Mouse (Mus musculus): Measurements from ENCODE around the gene Vamp2.

DNA sequence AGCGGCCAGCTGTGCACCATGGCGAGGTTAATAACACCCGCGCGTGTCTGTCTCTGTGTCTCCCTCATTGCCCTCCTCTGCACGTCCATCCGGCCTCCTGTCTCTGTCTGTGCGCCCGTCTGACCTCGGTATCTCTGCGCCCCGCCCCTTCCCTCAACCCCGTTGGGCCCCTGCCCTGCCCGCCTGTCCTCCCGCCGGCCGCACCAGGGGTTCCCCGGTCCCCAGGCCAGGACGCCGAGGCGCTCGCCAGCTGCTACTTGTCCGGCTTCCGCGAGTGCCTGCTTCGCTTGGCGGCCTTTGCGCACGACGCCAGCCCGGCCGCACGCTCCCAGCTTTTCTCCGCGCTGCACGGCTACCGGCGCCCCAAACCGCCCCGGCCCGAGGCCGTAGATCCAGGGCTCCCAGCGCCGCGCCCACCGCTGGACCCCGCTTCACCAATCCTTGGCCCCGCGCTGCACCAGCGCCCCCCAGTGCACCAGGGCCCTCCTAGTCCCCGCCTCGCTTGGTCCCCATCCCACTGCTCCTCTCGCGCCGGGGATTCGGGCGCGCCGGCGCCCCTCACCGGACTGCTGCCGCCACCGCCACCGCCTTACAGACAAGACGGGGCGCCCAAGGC is 34.2 kb downstream of the Vamp2 start, which contains the start of gene 9130213A22Rik:
- TF ChIP-seq USF1 (IDR thresholded peaks at IDR 0.05; ENCODE audit: low read depth) (no peak), MYOD1 (IDR thresholded peaks at IDR 0.05; ENCODE audit: control insufficient read depth in 1 of 3, insufficient read length in 2 of 3, low read depth in 2 of 3) (peak in 1 of 3 experiments; percentile 56), TCF12 (IDR thresholded peaks at IDR 0.05; ENCODE audit: insufficient read depth, poor library complexity, severe bottlenecking) (no peak), POLR2A (IDR thresholded peaks at IDR 0.05; ENCODE audit: insufficient read length, low read depth) (peak; percentile 72), MAX (IDR thresholded peaks at IDR 0.05; ENCODE audit: low read depth) (no peak), POLR2AphosphoS2 (IDR thresholded peaks at IDR 0.05; ENCODE audit: insufficient read length, low read depth) (peak; percentile 48), MYOG (IDR thresholded peaks at IDR 0.05; ENCODE audit: control insufficient read depth in 1 of 3, insufficient read depth in 1 of 3, insufficient read length in 2 of 3, low read depth in 2 of 3) (peak in 1 of 3 experiments; percentile 38), E2F4 (IDR thresholded peaks at IDR 0.05; ENCODE audit: insufficient read depth) (no peak), REST (IDR thresholded peaks at IDR 0.05; ENCODE audit: insufficient read depth, insufficient read length) (no peak)
